Mouse (Mus musculus) megakaryocyte progenitor cell, adult 5-6 weeks (primary cell): ENCODE data around the gene Mcm3ap. TPM values are rescaled to one million over a fixed set of nuclear protein-coding genes. Genes with fewer than 3 reads are reported as not detected.

Experiments
- ATAC-seq: replicated peaks from 2 replicates; pipeline ENCODE4 v1.8.0; 2016; ENCODE audit warnings: mild to moderate bottlenecking, moderate TSS enrichment, inconsistent platforms; ENCODE audit not compliant: poor library complexity
- total RNA-seq, 2 experiments: library from RNA; stranded (forward) in 1 of 2; stranded (reverse) in 1 of 2; fragments of 157-497, 149-512 nt in 1 of 2; fragments of 200-1000 nt in 1 of 2; gene quantifications; 2 replicates each; pipeline versions ENCODE4 v1.2.3 to v1.2.4; 2015 to 2017

Gene Mcm3ap
- 84.5 and 91.4 TPM in 2 replicates for total RNA-seq (2015)
- total RNA-seq (2017): 68.3 and 85.3 TPM in 2 replicates

- peak; percentile 98 for ATAC-seq
These were observed at the start of gene Mcm3ap, which contains the start of gene Ybey for GRCm38 (mm10) chr10:76468203-76469162. Gene Mcm3ap (plus strand): TSS chr10:76468927. Gene Ybey (minus strand): TSS chr10:76469114.

GRCm38 (mm10) chr10:76425674-76426073 lies 43.1 kb upstream of the Mcm3ap start:
- peak; percentile 79 for ATAC-seq

GRCm38 (mm10) chr10:76433925-76434324 lies 34.8 kb upstream of the Mcm3ap start:
- no peak for ATAC-seq

- ATAC-seq: no peak
These were observed 29.4 kb upstream of the Mcm3ap start for GRCm38 (mm10) chr10:76439107-76439890.

- ATAC-seq: no peak
These were observed 28.4 kb upstream of the Mcm3ap start, which contains the start of gene AC141477.1 for GRCm38 (mm10) chr10:76440281-76440680. Gene AC141477.1 (minus strand): TSS chr10:76440444.

- peak; percentile 86 for ATAC-seq
These were observed 26.3 kb upstream of the Mcm3ap start, which contains the start of gene Pcnt for GRCm38 (mm10) chr10:76442178-76443088. Gene Pcnt (minus strand): TSS chr10:76442786.

GRCm38 (mm10) chr10:76445996-76446681 lies 22.6 kb upstream of the Mcm3ap start:
- peak; percentile 14 for ATAC-seq

- no peak for ATAC-seq
These were observed 21.1 kb upstream of the Mcm3ap start for GRCm38 (mm10) chr10:76447406-76448229.

- ATAC-seq: no peak
These were observed 19.9 kb upstream of the Mcm3ap start, which contains the start of gene 2610028H24Rik for GRCm38 (mm10) chr10:76448851-76449250. Gene 2610028H24Rik (plus strand): TSS chr10:76449081.

- ATAC-seq: peak; percentile 88
These were observed 13.4 kb upstream of the Mcm3ap start for GRCm38 (mm10) chr10:76455289-76455688.

GRCm38 (mm10) chr10:76461255-76461654 lies 7.5 kb upstream of the Mcm3ap start:
- ATAC-seq: no peak

- ATAC-seq: no peak
These were observed 6.4 kb upstream of the Mcm3ap start for GRCm38 (mm10) chr10:76462312-76462711.

GRCm38 (mm10) chr10:76462721-76463120 lies 6.0 kb upstream of the Mcm3ap start:
- ATAC-seq: no peak

- ATAC-seq: no peak
These were observed 5.0 kb downstream of the Mcm3ap start for GRCm38 (mm10) chr10:76473759-76474158.

GRCm38 (mm10) chr10:76480851-76481250 lies 12.1 kb downstream of the Mcm3ap start:
- no peak for ATAC-seq

- no peak for ATAC-seq
These were observed 12.8 kb downstream of the Mcm3ap start for GRCm38 (mm10) chr10:76481480-76481879.

GRCm38 (mm10) chr10:76486302-76486701 lies 17.6 kb downstream of the Mcm3ap start:
- peak; percentile 63 for ATAC-seq

GRCm38 (mm10) chr10:76488265-76488664 lies 19.5 kb downstream of the Mcm3ap start:
- ATAC-seq: peak; percentile 51

GRCm38 (mm10) chr10:76489205-76489604 lies 20.5 kb downstream of the Mcm3ap start:
- ATAC-seq: peak; percentile 50
